Mouse (Mus musculus) CH12.LX (cell line): ENCODE results near the gene Fbxl22. TPM values are rescaled to one million over a fixed set of nuclear protein-coding genes. Genes with fewer than 3 reads are reported as not detected.

ENCODE experiments used
- DNase-seq: peaks from one replicate; pipeline ENCODE4 v3.0.0-alpha.2; 2013; ENCODE audit errors: extremely low read depth
- H3K27ac ChIP-seq: 2 replicates; pipeline ENCODE4 v1.5.1; 2012; ENCODE audit warnings: low read depth, mild to moderate bottlenecking, control low read depth, moderate library complexity; ENCODE audit not compliant: insufficient read depth
- H3K27me3 ChIP-seq: replicated peaks from 2 replicates; pipeline ENCODE3; 2012; ENCODE audit warnings: inconsistent platforms
- H3K36me3 ChIP-seq, 2 experiments: replicated peaks in 1 of 2; 2 replicates each; pipeline versions ENCODE3 to v1.6.1; 2012; ENCODE audit warnings: inconsistent platforms in 1 of 2, low read length in 1 of 2, mild to moderate bottlenecking in 1 of 2, mixed read lengths in 1 of 2, moderate library complexity in 1 of 2; ENCODE audit not compliant: control insufficient read depth in 1 of 2, insufficient read depth in 1 of 2
- H3K4me1 ChIP-seq, 2 experiments: 2 replicates each; pipeline ENCODE4 v1.6.1; 2012; ENCODE audit warnings: inconsistent platforms in 1 of 2, moderate library complexity in 1 of 2; ENCODE audit not compliant: insufficient read depth in 2 of 2, control insufficient read depth in 1 of 2
- H3K4me2 ChIP-seq: 2 replicates; pipeline ENCODE4 v1.6.1; 2012; ENCODE audit warnings: low read depth, mild to moderate bottlenecking, control low read depth; ENCODE audit not compliant: poor library complexity, insufficient read depth, severe bottlenecking
- H3K4me3 ChIP-seq, 3 experiments: fragments of 150-350 bp in 1 of 3; sonication (generic) in 1 of 3; replicated peaks in 1 of 3; 2 replicates each; pipeline versions ENCODE3 to v1.5.1; 2011 to 2012; ENCODE audit warnings: low read depth in 2 of 3, low read length in 2 of 3, mild to moderate bottlenecking in 2 of 3, moderate library complexity in 2 of 3, control low read depth in 1 of 3, improper control_type of control experiment in 1 of 3, inconsistent platforms in 1 of 3, mixed read lengths in 1 of 3; ENCODE audit not compliant: poor library complexity in 1 of 3
- H3K79me2 ChIP-seq: replicated peaks from 2 replicates; pipeline ENCODE4 v1.6.1; 2012; ENCODE audit warnings: mild to moderate bottlenecking, moderate library complexity; ENCODE audit not compliant: control insufficient read depth, poor library complexity, insufficient read depth, severe bottlenecking; ENCODE audit errors: extremely low read depth
- H3K9ac ChIP-seq: 2 replicates; pipeline ENCODE4 v1.6.1; 2012; ENCODE audit warnings: low read depth, mild to moderate bottlenecking, control low read depth, moderate library complexity; ENCODE audit not compliant: insufficient read depth
- H3K9me3 ChIP-seq: replicated peaks from 2 replicates; pipeline ENCODE3; 2012; ENCODE audit warnings: low read length, inconsistent platforms, mixed read lengths
- CHD2 ChIP-seq: IDR thresholded peaks from 2 replicates; pipeline ENCODE4 v1.6.1; 2011; ENCODE audit warnings: low read length, improper control_type of control experiment
- CTCF ChIP-seq, 2 experiments: IDR thresholded peaks in 1 of 2; conservative IDR thresholded peaks in 1 of 2; 2 replicates each; pipeline ENCODE4 v1.5.1; 2011 to 2012; ENCODE audit warnings: low read depth in 2 of 2, low read length in 2 of 2, improper control_type of control experiment in 1 of 2, inconsistent platforms in 1 of 2, mild to moderate bottlenecking in 1 of 2, moderate library complexity in 1 of 2
- GABPA ChIP-seq: IDR thresholded peaks from 2 replicates; pipeline ENCODE4 v1.6.1; 2012; ENCODE audit warnings: low read depth, low read length, improper control_type of control experiment, inconsistent platforms; ENCODE audit not compliant: insufficient replicate concordance
- IRF4 ChIP-seq: IDR thresholded peaks from 2 replicates; pipeline ENCODE4 v1.6.1; 2014; ENCODE audit warnings: low read depth, mild to moderate bottlenecking, inconsistent platforms, low read length, improper control_type of control experiment
- JUN ChIP-seq: IDR thresholded peaks from 2 replicates; pipeline ENCODE4 v1.6.1; 2011; ENCODE audit warnings: low read depth, mild to moderate bottlenecking, low read length, improper control_type of control experiment, moderate library complexity; ENCODE audit not compliant: insufficient read depth
- JUND ChIP-seq: conservative IDR thresholded peaks from 2 replicates; pipeline ENCODE4 v1.6.1; 2011; ENCODE audit warnings: low read depth, low read length, improper control_type of control experiment
- KAT2A ChIP-seq: IDR thresholded peaks from 2 replicates; pipeline ENCODE4 v1.6.1; 2012; ENCODE audit warnings: low read length, improper control_type of control experiment, inconsistent platforms; ENCODE audit not compliant: insufficient replicate concordance
- MAFK ChIP-seq: IDR thresholded peaks from 2 replicates; pipeline ENCODE4 v1.6.1; 2011; ENCODE audit warnings: low read length, improper control_type of control experiment; ENCODE audit not compliant: insufficient replicate concordance
- MAX ChIP-seq: IDR thresholded peaks from 2 replicates; pipeline ENCODE4 v1.6.1; 2011; ENCODE audit warnings: low read length, improper control_type of control experiment
- MAZ ChIP-seq: IDR thresholded peaks from 2 replicates; pipeline ENCODE4 v1.6.1; 2012; ENCODE audit warnings: low read depth, mild to moderate bottlenecking, inconsistent platforms, low read length, improper control_type of control experiment, moderate library complexity
- MXI1 ChIP-seq: IDR thresholded peaks from 2 replicates; pipeline ENCODE4 v1.6.1; 2011; ENCODE audit warnings: mild to moderate bottlenecking, low read depth, low read length, improper control_type of control experiment
- MYC ChIP-seq: IDR thresholded peaks from 2 replicates; pipeline ENCODE4 v1.6.1; 2011; ENCODE audit warnings: low read depth, mild to moderate bottlenecking, improper control_type of control experiment, low read length
- NELFE ChIP-seq: IDR thresholded peaks from 2 replicates; pipeline ENCODE4 v1.6.1; 2011; ENCODE audit warnings: low read depth, low read length, improper control_type of control experiment
- PAX5 ChIP-seq: IDR thresholded peaks from 2 replicates; pipeline ENCODE4 v1.6.1; 2012; ENCODE audit warnings: low read length, inconsistent platforms, mixed read lengths
- POLR2AphosphoS2 ChIP-seq: IDR thresholded peaks from 2 replicates; pipeline ENCODE4 v1.6.1; 2011; ENCODE audit warnings: low read depth, low read length, improper control_type of control experiment
- RAD21 ChIP-seq: IDR thresholded peaks from 2 replicates; pipeline ENCODE4 v1.6.1; 2011; ENCODE audit warnings: low read depth, mild to moderate bottlenecking, low read length, improper control_type of control experiment, moderate library complexity
- RCOR1 ChIP-seq: conservative IDR thresholded peaks from 2 replicates; pipeline ENCODE4 v1.6.1; 2012; ENCODE audit warnings: low read depth, mild to moderate bottlenecking, inconsistent platforms, low read length, improper control_type of control experiment
- SIN3A ChIP-seq: IDR thresholded peaks from 2 replicates; pipeline ENCODE4 v1.6.1; 2012; ENCODE audit warnings: low read length, improper control_type of control experiment, inconsistent platforms
- SMC3 ChIP-seq: IDR thresholded peaks from 2 replicates; pipeline ENCODE4 v1.6.1; 2011; ENCODE audit warnings: low read depth, low read length, improper control_type of control experiment
- TBP ChIP-seq: conservative IDR thresholded peaks from 2 replicates; pipeline ENCODE4 v1.6.1; 2011; ENCODE audit warnings: low read depth, low read length, improper control_type of control experiment
- TCF12 ChIP-seq: IDR thresholded peaks from 2 replicates; pipeline ENCODE4 v1.6.1; 2014; ENCODE audit warnings: low read depth, mild to moderate bottlenecking, inconsistent platforms, low read length, improper control_type of control experiment
- ZC3H11A ChIP-seq: IDR thresholded peaks from 2 replicates; pipeline ENCODE4 v1.6.1; 2012; ENCODE audit warnings: low read depth, mild to moderate bottlenecking, inconsistent platforms, low read length, improper control_type of control experiment
- ZKSCAN1 ChIP-seq: IDR thresholded peaks from 2 replicates; pipeline ENCODE4 v1.6.1; 2012; ENCODE audit warnings: low read depth, inconsistent platforms, low read length, improper control_type of control experiment, borderline replicate concordance
- dilution Hi-C: fragments of 300-500 bp; cut with MboI; formaldehyde crosslinking; loops from 2 replicates; pipeline ENCODE4 v1.14.3; 2020; ENCODE audit warnings: low sequenced_read_pairs; ENCODE audit not compliant: extremely low pct_unique_long_range_greater_than_20kb, extremely low pct_ligation_motif_present
- in situ Hi-C: fragments of 300-500 bp; cut with MboI; formaldehyde crosslinking; loops from 3 replicates; pipeline ENCODE4 v1.14.3; 2019; ENCODE audit warnings: low sequenced_read_pairs, low pct_ligation_motif_present, low pct_unique_long_range_greater_than_20kb, mixed read lengths
- polyA plus RNA-seq: library from polyadenylated mRNA; unstranded; fragments of >175 nt; gene quantifications from 2 replicates; pipeline ENCODE4 v1.2.1, GENCODE M21; 2012; ENCODE audit warnings: low read depth; ENCODE audit not compliant: insufficient read length
- total RNA-seq, 2 experiments: library from RNA; depleted of rRNA; stranded (reverse); fragments of 300-350 nt in 1 of 2; fragments of >200 nt in 1 of 2; gene quantifications; 2 replicates each; pipeline ENCODE4 v1.2.3; 2012 to 2014

Fbxl22 gene
- total and polyA plus RNA-seq, 3 experiments: 0.19 to 0.34 (median 0.21) TPM

GRCm38 (mm10) chr9:66508890-66509399 is 5.4 kb downstream of the Fbxl22 start:
- Histone ChIP-seq H3K4me3 (no peak overlapping the region), H3K9ac (no peak overlapping the region), H3K36me3 (peaks cover 35 to 60% of the 10 kb centered on the region in 2 experiments), H3K4me2 (no peak overlapping the region), H3K27ac (peak overlapping the region; percentile 41), H3K79me2 (no peaks in the 10 kb centered on the region), H3K9me3 (no peaks in the 10 kb centered on the region), H3K27me3 (no peaks in the 10 kb centered on the region), H3K4me1 (peaks cover 42 to 84% of the 10 kb centered on the region in 2 experiments)
- TF ChIP-seq POLR2AphosphoS2: no peak
- TF ChIP-seq MXI1: no peak
- no peak for TF ChIP-seq MAFK
- TF ChIP-seq MYC: no peak
- no peak for TF ChIP-seq JUN
- no peak for TF ChIP-seq RAD21
- TF ChIP-seq PAX5: no peak
- no peak for TF ChIP-seq GABPA
- TF ChIP-seq CTCF (conservative IDR thresholded peaks at IDR 0.05 in 1 of 2, IDR thresholded peaks at IDR 0.05 in 1 of 2; ENCODE audit: low read depth in 2 of 2, low read length in 2 of 2): no peak
- in situ Hi-C loops: loop anchor here (10.0 to 25.0 kb wide), 4 partner anchors 224 to 478 kb away; partner anchors contain the start of genes Aph1b, Ciao2a, Gm10647 and Lactb
- dilution Hi-C loops: no loop called here
- DNase-seq: no peak

- Histone ChIP-seq H3K9ac (no peak overlapping the region), H3K27ac (peak overlapping the region; percentile 32), H3K27me3 (no peaks in the 10 kb centered on the region), H3K4me1 (peaks cover 31 to 76% of the 10 kb centered on the region in 2 experiments), H3K4me3 (no peak overlapping the region), H3K79me2 (no peaks in the 10 kb centered on the region), H3K36me3 (peaks cover 33 to 55% of the 10 kb centered on the region in 2 experiments), H3K9me3 (no peaks in the 10 kb centered on the region), H3K4me2 (no peak overlapping the region)
- in situ Hi-C loops: loop anchor here (10.0 to 25.0 kb wide), 4 partner anchors 223 to 480 kb away; partner anchors contain the start of genes Aph1b, Ciao2a, Gm10647 and Lactb
- dilution Hi-C loops: no loop called here
- TF ChIP-seq POLR2AphosphoS2: no peak
- TF ChIP-seq ZKSCAN1: no peak
- TF ChIP-seq RCOR1: no peak
- no peak for TF ChIP-seq SMC3
- no peak for TF ChIP-seq IRF4
- TF ChIP-seq SIN3A: no peak
- TF ChIP-seq NELFE: no peak
- TF ChIP-seq JUND: no peak
- TF ChIP-seq ZC3H11A: no peak
- no peak for TF ChIP-seq TCF12
- no peak for TF ChIP-seq CHD2
- no peak for TF ChIP-seq MAX
- no peak for TF ChIP-seq MYC
- no peak for TF ChIP-seq TBP
- TF ChIP-seq GABPA: no peak
- no peak for TF ChIP-seq MAZ
- no peak for TF ChIP-seq KAT2A
- no peak for DNase-seq
Measured at GRCm38 (mm10) chr9:66507684-66508083, 6.7 kb downstream of the Fbxl22 start.
